Mouse (Mus musculus) C2C12 (cell line): ENCODE measurements around the gene Kif26b. TPM values are rescaled to one million over a fixed set of nuclear protein-coding genes. Genes with fewer than 3 reads are reported as not detected.
A peak's percentile ranks its signal among the peaks of the same experiment; 100 is the strongest.

ENCODE experiments used
- H3K27me3 ChIP-seq: one replicate; pipeline ENCODE4 v1.6.1; 2011; ENCODE audit not compliant: control insufficient read depth, insufficient read depth, insufficient read length
- H3K36me3 ChIP-seq: one replicate; pipeline ENCODE4 v1.6.1; 2011; ENCODE audit not compliant: control insufficient read depth, insufficient read depth
- H3K4me3 ChIP-seq: one replicate; pipeline ENCODE4 v1.5.1; 2011; ENCODE audit warnings: mild to moderate bottlenecking, control low read depth; ENCODE audit not compliant: poor library complexity, insufficient read depth, severe bottlenecking
- H3K79me2 ChIP-seq: one replicate; pipeline ENCODE4 v1.6.1; 2011; ENCODE audit not compliant: control insufficient read depth, insufficient read depth
- H3K79me3 ChIP-seq: one replicate; pipeline ENCODE4 v1.6.1; 2011; ENCODE audit warnings: low read depth, control low read depth
- H3ac ChIP-seq: one replicate; pipeline ENCODE3; 2011; ENCODE audit warnings: low read depth; ENCODE audit not compliant: control insufficient read depth, insufficient read length
- CEBPB ChIP-seq: IDR thresholded peaks from one replicate; pipeline ENCODE4 v1.6.1; 2011; ENCODE audit warnings: low read depth, mild to moderate bottlenecking, control low read depth, moderate library complexity
- CTCF ChIP-seq: IDR thresholded peaks from one replicate; pipeline ENCODE4 v1.5.1; 2011; ENCODE audit not compliant: control insufficient read depth, insufficient read depth, insufficient read length
- FOSL1 ChIP-seq: IDR thresholded peaks from one replicate; pipeline ENCODE4 v1.8.0; 2011; ENCODE audit warnings: mild to moderate bottlenecking, low read length; ENCODE audit not compliant: poor library complexity, insufficient read depth, severe bottlenecking
- MAX ChIP-seq: IDR thresholded peaks from one replicate; pipeline ENCODE4 v1.6.1; 2011; ENCODE audit warnings: mild to moderate bottlenecking, control low read depth
- MYOD1 ChIP-seq: IDR thresholded peaks from one replicate; pipeline ENCODE4 v1.6.1; 2011; ENCODE audit warnings: low read depth; ENCODE audit not compliant: control insufficient read depth, insufficient read length
- MYOG ChIP-seq: IDR thresholded peaks from one replicate; pipeline ENCODE4 v1.6.1; 2011; ENCODE audit not compliant: control insufficient read depth, insufficient read length; ENCODE audit errors: extremely low read depth
- USF1 ChIP-seq: IDR thresholded peaks from one replicate; pipeline ENCODE4 v1.6.1; 2011; ENCODE audit warnings: low read depth, mild to moderate bottlenecking, control low read depth, moderate library complexity
- polyA plus RNA-seq: library from polyadenylated mRNA; unstranded; fragments of >200 nt; fragmentation: generic; extraction: Trizol; gene quantifications from one replicate; pipeline ENCODE4 v1.2.1, GENCODE M21; 2012; ENCODE audit warnings: missing spikeins

Gene Kif26b
- polyA plus RNA-seq, 1 experiment, result 1.8 TPM

- TF ChIP-seq MYOD1 (no peak), FOSL1 (no peak), MYOG (no peak), MAX (no peak), USF1 (no peak), CTCF (no peak), CEBPB (no peak)
- no peak overlapping the region for H3K4me3 ChIP-seq
- no peaks in the 10 kb centered on the region for H3K79me3 ChIP-seq
- H3K36me3 ChIP-seq, result no peaks in the 10 kb centered on the region
- H3K79me2 ChIP-seq, result no peaks in the 10 kb centered on the region
- H3K27me3 ChIP-seq, result no peaks in the 10 kb centered on the region
- H3ac ChIP-seq, result no peak overlapping the region
Observed at GRCm38 (mm10) chr1:178489127-178489526, 39.8 kb upstream of the Kif26b start.

GRCm38 (mm10) chr1:178491733-178492132 is 37.2 kb upstream of the Kif26b start:
- no peaks in the 10 kb centered on the region for H3K79me2 ChIP-seq
- TF ChIP-seq CEBPB, result no peak
- no peak for TF ChIP-seq CTCF
- no peak for TF ChIP-seq FOSL1
- TF ChIP-seq MYOG, result no peak
- no peak for TF ChIP-seq MYOD1
- no peak for TF ChIP-seq MAX
- TF ChIP-seq USF1, result no peak
- no peaks in the 10 kb centered on the region for H3K36me3 ChIP-seq
- no peak overlapping the region for H3ac ChIP-seq
- no peak overlapping the region for H3K4me3 ChIP-seq
- no peaks in the 10 kb centered on the region for H3K79me3 ChIP-seq
- no peaks in the 10 kb centered on the region for H3K27me3 ChIP-seq

GRCm38 (mm10) chr1:178492493-178492892 is 36.4 kb upstream of the Kif26b start:
- TF ChIP-seq FOSL1, result peak; percentile 69
- no peak for TF ChIP-seq MYOD1
- Histone ChIP-seq H3K27me3 (no peaks in the 10 kb centered on the region), H3K36me3 (no peaks in the 10 kb centered on the region), H3K79me2 (no peaks in the 10 kb centered on the region), H3K79me3 (no peaks in the 10 kb centered on the region), H3ac (no peak overlapping the region), H3K4me3 (no peak overlapping the region)

- no peaks in the 10 kb centered on the region for H3K79me3 ChIP-seq
- no peaks in the 10 kb centered on the region for H3K79me2 ChIP-seq
- no peaks in the 10 kb centered on the region for H3K27me3 ChIP-seq
- TF ChIP-seq CTCF (no peak), FOSL1 (no peak), CEBPB (no peak), MYOD1 (no peak), USF1 (no peak), MAX (no peak), MYOG (no peak)
- H3K36me3 ChIP-seq, result no peaks in the 10 kb centered on the region
- H3ac ChIP-seq, result no peak overlapping the region
- no peak overlapping the region for H3K4me3 ChIP-seq
Observed at GRCm38 (mm10) chr1:178496186-178496585, 32.7 kb upstream of the Kif26b start.

GRCm38 (mm10) chr1:178496841-178497240 is 32.1 kb upstream of the Kif26b start:
- Histone ChIP-seq H3K79me3 (no peaks in the 10 kb centered on the region), H3K27me3 (no peaks in the 10 kb centered on the region), H3ac (no peak overlapping the region), H3K36me3 (no peaks in the 10 kb centered on the region), H3K79me2 (no peaks in the 10 kb centered on the region), H3K4me3 (no peak overlapping the region)
- TF ChIP-seq MAX (no peak), USF1 (no peak), MYOG (no peak), FOSL1 (no peak), MYOD1 (no peak), CTCF (no peak), CEBPB (no peak)

GRCm38 (mm10) chr1:178506938-178507337 is 22.0 kb upstream of the Kif26b start:
- TF ChIP-seq CTCF, result no peak
- TF ChIP-seq USF1, result no peak
- TF ChIP-seq MAX, result no peak
- no peak for TF ChIP-seq MYOG
- no peak for TF ChIP-seq FOSL1
- TF ChIP-seq MYOD1, result no peak
- H3K79me3 ChIP-seq, result no peaks in the 10 kb centered on the region
- no peak overlapping the region for H3ac ChIP-seq
- H3K79me2 ChIP-seq, result no peaks in the 10 kb centered on the region
- no peak overlapping the region for H3K4me3 ChIP-seq
- peaks cover 5% of the 10 kb centered on the region for H3K27me3 ChIP-seq
- no peaks in the 10 kb centered on the region for H3K36me3 ChIP-seq
